Mouse (Mus musculus) B cell, adult 67 days (primary cell): ENCODE data around the gene Gm45261. TPM values are rescaled to one million over a fixed set of nuclear protein-coding genes. Genes with fewer than 3 reads are reported as not detected.

ENCODE experiments used
- total RNA-seq, 2 experiments: library from RNA; stranded (reverse); gene quantifications; 4 replicates each; pipeline ENCODE4 v1.2.4; 2023

The Gm45261 gene
- total RNA-seq: not detected

DNA sequence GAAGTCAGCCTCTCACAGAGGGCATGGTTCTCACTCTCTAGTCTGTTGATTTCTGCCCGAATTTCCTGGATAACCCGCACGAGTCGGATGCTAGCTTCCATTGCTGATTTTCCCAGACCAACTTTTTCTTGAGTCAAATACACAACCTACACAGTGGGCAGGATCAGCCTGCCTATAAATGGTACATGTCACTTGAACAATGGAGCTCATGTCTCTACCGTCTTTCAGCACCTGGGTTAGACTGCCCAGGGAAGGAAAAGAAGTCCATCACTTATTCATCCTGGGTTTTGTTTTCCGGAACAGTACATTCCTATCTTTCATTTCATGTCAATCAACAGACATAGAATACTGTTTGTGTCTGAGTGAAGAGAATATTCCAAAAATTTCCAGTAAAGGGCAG lies at the start of gene Gm45261:
Gene Gm45261, minus strand, starts transcription at position 101 of the 400 bp plus-strand sequence.

Other genes with a start within 250 kb of the Gm45261 start
- not detected for gene Fam124b, start 243.0 kb downstream of the Gm45261 start, total RNA-seq
- gene Cul3, start 121.0 kb downstream of the Gm45261 start, total RNA-seq: 100 to 1,000 TPM; 137 to 148 TPM